Mouse (Mus musculus): Measurements from ENCODE around the gene Utrn.

GRCm38 (mm10) chr10:12816530-12816929, 52.6 kb downstream of the Utrn start:
- no peak for TF ChIP-seq EP300 (IDR thresholded peaks at IDR 0.05; ENCODE audit: insufficient read depth, low read depth, low read length)
- TF ChIP-seq CTCF (IDR thresholded peaks at IDR 0.05; ENCODE audit: low read depth, low read length) = no peak
- TF ChIP-seq POLR2A (IDR thresholded peaks at IDR 0.05; ENCODE audit: insufficient read depth, low read length) = no peak

All from ES-Bruce4 (cell line).